Mouse (Mus musculus) limb, embryonic 13.5 days (tissue): Measurements from ENCODE around the gene Akap8l. TPM values are rescaled to one million over a fixed set of nuclear protein-coding genes. Genes with fewer than 3 reads are reported as not detected.

Experiments
- ATAC-seq: fragments of 200-750 bp; cut with Nextera tagmentation; 2 replicates; pipeline ENCODE4 v1.8.0; 2017; ENCODE audit warnings: low read depth, moderate number of reproducible peaks, moderate TSS enrichment; ENCODE audit not compliant: low FRiP score
- H3K27ac ChIP-seq: fragments of 300-500 bp; sonication (generic); 2 replicates; pipeline ENCODE4 v1.5.1; 2015; ENCODE audit warnings: inconsistent platforms, mild to moderate bottlenecking, moderate library complexity
- H3K27me3 ChIP-seq: fragments of 300-500 bp; sonication (generic); 2 replicates; pipeline ENCODE4 v1.6.1; 2015; ENCODE audit warnings: mild to moderate bottlenecking, inconsistent platforms
- H3K36me3 ChIP-seq: fragments of 300-500 bp; sonication (generic); 2 replicates; pipeline ENCODE4 v1.6.1; 2015; ENCODE audit warnings: inconsistent platforms, mild to moderate bottlenecking, moderate library complexity
- H3K4me1 ChIP-seq: fragments of 300-500 bp; sonication (generic); 2 replicates; pipeline ENCODE4 v1.6.1; 2015; ENCODE audit warnings: inconsistent platforms
- H3K4me2 ChIP-seq: fragments of 300-500 bp; sonication (generic); replicated peaks from 2 replicates; pipeline ENCODE4 v1.6.1; 2015; ENCODE audit warnings: inconsistent platforms, mild to moderate bottlenecking, moderate library complexity
- H3K4me3 ChIP-seq: fragments of 300-500 bp; sonication (generic); 2 replicates; pipeline ENCODE4 v1.5.1; 2015; ENCODE audit warnings: moderate library complexity, mild to moderate bottlenecking, inconsistent platforms
- H3K9ac ChIP-seq: fragments of 300-500 bp; sonication (generic); 2 replicates; pipeline ENCODE4 v1.6.1; 2015; ENCODE audit warnings: mild to moderate bottlenecking, inconsistent platforms
- H3K9me3 ChIP-seq: fragments of 300-500 bp; sonication (generic); 2 replicates; pipeline ENCODE4 v1.6.1; 2016; ENCODE audit warnings: inconsistent platforms
- WGBS: fragments of 180-500 bp; shearing (Covaris S2); methylation state at CpG from one replicate; pipeline ENCODE4 v1.1.7; 2015; 5-methylcytosine and 5-hydroxymethylcytosine counted together
- polyA plus RNA-seq: library from polyadenylated mRNA; unstranded; fragments of >200 nt; fragmentation: Nextera tagmentation; extraction: Ambion mirVana; gene quantifications from 2 replicates; pipeline ENCODE4 v1.2.1, GENCODE M21; 2015

Gene Akap8l
- 106 and 116 TPM in 2 replicates for polyA plus RNA-seq

DNA sequence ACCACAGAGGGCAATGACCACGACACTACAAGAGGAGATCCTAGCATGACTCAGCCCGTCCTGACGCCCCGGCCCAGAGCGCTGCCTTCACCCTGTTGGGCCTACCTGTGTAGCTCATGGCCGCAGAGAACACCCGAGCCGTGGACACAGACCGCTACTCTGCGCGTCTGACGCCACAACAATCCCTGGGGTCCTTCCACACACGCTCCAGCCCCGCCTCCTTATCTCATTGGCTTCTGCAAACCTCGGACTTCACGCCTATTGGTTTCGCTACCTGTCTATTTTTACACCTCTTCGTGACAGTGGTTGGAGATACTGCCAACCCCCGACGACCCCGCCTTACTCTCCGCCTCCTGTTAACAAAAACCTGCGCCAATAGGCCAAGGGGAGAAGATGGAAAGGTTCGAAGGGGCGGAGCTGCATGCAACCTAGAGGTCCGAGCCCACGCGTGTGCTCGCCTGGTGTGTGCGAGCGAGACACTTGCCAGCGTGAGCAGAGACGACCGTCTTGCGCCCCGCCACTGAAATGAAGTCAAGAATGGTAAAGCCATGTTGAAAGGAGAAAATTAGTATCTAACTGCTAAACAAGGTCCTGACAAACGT lies at the start of gene Akap8l:
TSS of gene Akap8l (minus strand) at position 226 of the 602 bp plus-strand sequence.
- peaks cover 21% of the 10 kb centered on the region for H3K36me3 ChIP-seq
- H3K9me3 ChIP-seq, result no peaks in the 10 kb centered on the region
- peaks cover 23% of the 10 kb centered on the region for H3K4me1 ChIP-seq
- H3K27me3 ChIP-seq, result no peaks in the 10 kb centered on the region
- ATAC-seq, result peak; percentile 98
- peak within 1 kb of the TSS; percentile 55 for H3K27ac ChIP-seq
- peak within 1 kb of the TSS; percentile 92 for H3K4me3 ChIP-seq
- peak within 1 kb of the TSS; percentile 82 for H3K9ac ChIP-seq
- peak within 1 kb of the TSS; percentile 87 for H3K4me2 ChIP-seq
- WGBS, result under 1% methylated on average over 37 of the region's 37 CpGs

GRCm38 (mm10) chr17:32396266-32396665 lies 45.9 kb upstream of the Akap8l start:
- ATAC-seq, result no peak
- H3K9ac ChIP-seq, result no peak overlapping the region; the same call in 1 of the 2 replicates
- peak overlapping the region; percentile 56 for H3K4me2 ChIP-seq
- H3K27me3 ChIP-seq, result peaks cover 90% of the 10 kb centered on the region
- H3K27ac ChIP-seq, result no peak overlapping the region
- 2% methylated on average over 37 of the region's 37 CpGs for WGBS
- no peaks in the 10 kb centered on the region for H3K36me3 ChIP-seq
- peaks cover 6% of the 10 kb centered on the region for H3K4me1 ChIP-seq
- no peaks in the 10 kb centered on the region for H3K9me3 ChIP-seq
- peak overlapping the region; percentile 29 for H3K4me3 ChIP-seq

DNA sequence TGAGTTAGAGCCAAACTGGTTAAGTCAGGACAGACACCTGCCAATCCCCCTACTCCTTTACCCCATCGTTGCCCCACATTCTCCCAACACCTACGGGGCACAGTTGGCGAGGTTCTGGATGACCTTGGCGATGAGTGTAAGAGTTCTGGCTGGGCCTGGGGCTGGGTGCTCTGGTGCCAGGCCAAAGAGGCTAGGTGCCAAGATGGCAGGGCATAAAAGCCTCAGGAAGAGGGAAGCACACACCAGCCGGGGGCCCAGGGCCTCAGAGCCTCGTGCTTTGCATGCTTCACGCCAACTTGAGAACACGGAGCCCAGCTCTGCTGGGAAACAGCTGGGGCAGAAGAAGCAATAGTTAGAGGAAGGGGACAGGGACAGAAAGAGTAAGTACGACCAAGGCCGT lies 43.5 kb upstream of the Akap8l start:
- Histone ChIP-seq H3K36me3 (no peaks in the 10 kb centered on the region), H3K9me3 (no peaks in the 10 kb centered on the region), H3K27ac (no peak overlapping the region), H3K4me2 (no peak overlapping the region), H3K4me1 (peaks cover 6% of the 10 kb centered on the region), H3K9ac (no peak overlapping the region), H3K27me3 (peaks cover 91% of the 10 kb centered on the region), H3K4me3 (no peak overlapping the region)
- WGBS, result 83% methylated on average over 10 of the region's 10 CpGs
- ATAC-seq, result no peak

GRCm38 (mm10) chr17:32389101-32389659 lies 38.8 kb upstream of the Akap8l start, which contains the start of gene Wiz:
Wiz (minus strand) TSS chr17:32389439.
- peak; percentile 88 for ATAC-seq
- Histone ChIP-seq H3K4me2 (peak within 1 kb of the TSS; percentile 98), H3K9ac (peak within 1 kb of the TSS; percentile 81), H3K4me1 (peaks cover 13% of the 10 kb centered on the region), H3K27ac (peak within 1 kb of the TSS; percentile 39; the same call in 1 of the 2 replicates), H3K36me3 (peaks cover 16% of the 10 kb centered on the region), H3K4me3 (peak within 1 kb of the TSS; percentile 74), H3K9me3 (no peaks in the 10 kb centered on the region), H3K27me3 (peaks cover 43% of the 10 kb centered on the region)
- 0% methylated on average over 18 of the region's 44 CpGs for WGBS

- Histone ChIP-seq H3K4me1 (peaks cover 13% of the 10 kb centered on the region), H3K4me2 (peak overlapping the region; percentile 98), H3K4me3 (peak overlapping the region; percentile 74), H3K9me3 (no peaks in the 10 kb centered on the region), H3K36me3 (peaks cover 23% of the 10 kb centered on the region), H3K27ac (no peak overlapping the region), H3K9ac (peak overlapping the region; percentile 81), H3K27me3 (peaks cover 37% of the 10 kb centered on the region)
- 2% methylated on average over 36 of the region's 39 CpGs for WGBS
- peak; percentile 42 for ATAC-seq
These were observed 38.1 kb upstream of the Akap8l start for GRCm38 (mm10) chr17:32388370-32389100.

- Histone ChIP-seq H3K9me3 (no peaks in the 10 kb centered on the region), H3K4me2 (peak overlapping the region; percentile 98), H3K27me3 (peaks cover 31% of the 10 kb centered on the region), H3K4me3 (peak overlapping the region; percentile 74), H3K36me3 (peaks cover 28% of the 10 kb centered on the region), H3K4me1 (peaks cover 13% of the 10 kb centered on the region), H3K27ac (no peak overlapping the region), H3K9ac (peak overlapping the region; percentile 81)
- 33% methylated on average over 7 of the region's 7 CpGs for WGBS
- no peak for ATAC-seq
These were observed 37.6 kb upstream of the Akap8l start for GRCm38 (mm10) chr17:32387986-32388369.

GRCm38 (mm10) chr17:32386659-32387432 lies 36.4 kb upstream of the Akap8l start:
- ATAC-seq, result no peak
- H3K4me3 ChIP-seq, result no peak overlapping the region
- no peak overlapping the region for H3K9ac ChIP-seq
- no peak overlapping the region for H3K4me2 ChIP-seq
- H3K27me3 ChIP-seq, result peaks cover 20% of the 10 kb centered on the region
- H3K36me3 ChIP-seq, result peaks cover 33% of the 10 kb centered on the region
- 66% methylated on average over 9 of the region's 9 CpGs for WGBS
- H3K27ac ChIP-seq, result no peak overlapping the region
- no peaks in the 10 kb centered on the region for H3K9me3 ChIP-seq
- peaks cover 13% of the 10 kb centered on the region for H3K4me1 ChIP-seq

DNA sequence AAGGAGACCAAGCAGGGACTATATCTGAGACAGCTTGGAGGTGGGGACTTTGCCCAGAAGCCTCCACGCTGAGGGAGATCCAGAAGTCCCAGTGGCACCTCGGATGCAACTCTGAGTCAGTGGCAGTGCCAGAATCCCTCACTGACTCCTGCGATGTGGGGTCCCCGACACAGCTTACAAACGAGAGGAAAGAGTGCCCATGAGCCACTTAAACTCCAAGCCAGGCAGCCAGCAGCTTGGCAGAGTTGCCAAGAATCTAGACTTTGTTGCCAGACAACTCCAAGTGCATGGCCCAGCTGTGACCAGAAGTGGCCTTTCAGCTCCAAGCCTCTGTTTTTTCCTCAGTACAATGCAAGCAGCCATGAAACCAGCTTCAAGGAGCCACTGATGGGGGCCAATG lies 33.3 kb upstream of the Akap8l start:
- Histone ChIP-seq H3K36me3 (peaks cover 40% of the 10 kb centered on the region), H3K9ac (no peak overlapping the region), H3K9me3 (no peaks in the 10 kb centered on the region), H3K27me3 (no peaks in the 10 kb centered on the region), H3K4me3 (no peak overlapping the region), H3K4me1 (peaks cover 13% of the 10 kb centered on the region), H3K4me2 (no peak overlapping the region), H3K27ac (no peak overlapping the region)
- 88% methylated on average over 5 of the region's 5 CpGs for whole genome bisulfite sequencing
- ATAC-seq, result no peak

- Histone ChIP-seq H3K27ac (no peak overlapping the region), H3K4me1 (peaks cover 3% of the 10 kb centered on the region; the same call in 1 of the 2 replicates), H3K9me3 (no peaks in the 10 kb centered on the region), H3K27me3 (no peaks in the 10 kb centered on the region), H3K9ac (no peak overlapping the region), H3K4me3 (no peak overlapping the region), H3K36me3 (peaks cover 51% of the 10 kb centered on the region), H3K4me2 (no peak overlapping the region)
- no peak for ATAC-seq
- WGBS, result 91% methylated on average over 7 of the region's 7 CpGs
These were observed 32.2 kb upstream of the Akap8l start for GRCm38 (mm10) chr17:32382576-32382975.

- ATAC-seq, result no peak
- Histone ChIP-seq H3K4me2 (no peak overlapping the region), H3K36me3 (peaks cover 44% of the 10 kb centered on the region), H3K4me1 (no peaks in the 10 kb centered on the region), H3K4me3 (no peak overlapping the region), H3K9ac (no peak overlapping the region), H3K27me3 (no peaks in the 10 kb centered on the region), H3K9me3 (no peaks in the 10 kb centered on the region), H3K27ac (no peak overlapping the region)
- 78% methylated on average over 2 of the region's 2 CpGs for WGBS
These were observed 28.4 kb upstream of the Akap8l start for GRCm38 (mm10) chr17:32378786-32379185.

DNA sequence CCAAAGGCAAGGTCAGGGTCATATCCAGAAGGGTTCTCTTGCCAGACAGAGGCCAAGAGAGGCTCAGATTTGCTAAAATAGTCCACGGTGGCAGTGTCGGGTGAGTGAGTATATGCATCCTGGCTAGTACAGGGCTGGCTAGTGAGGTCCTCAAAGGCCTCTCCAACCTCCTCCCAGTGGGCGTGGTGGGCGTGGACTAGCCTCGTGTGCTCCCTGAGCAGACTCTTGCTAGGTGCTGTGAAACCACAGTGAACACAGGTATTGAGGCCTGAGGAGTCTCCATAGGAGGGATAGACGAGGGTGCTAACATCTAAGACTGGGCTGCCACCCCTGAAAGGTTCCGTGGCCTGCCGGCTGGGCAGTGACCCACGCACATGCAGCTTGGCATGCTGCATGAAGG lies 26.7 kb upstream of the Akap8l start:
- Histone ChIP-seq H3K4me3 (no peak overlapping the region), H3K4me1 (no peaks in the 10 kb centered on the region), H3K4me2 (no peak overlapping the region), H3K27ac (no peak overlapping the region), H3K27me3 (no peaks in the 10 kb centered on the region), H3K9me3 (no peaks in the 10 kb centered on the region), H3K36me3 (peaks cover 30% of the 10 kb centered on the region), H3K9ac (no peak overlapping the region)
- ATAC-seq, result no peak
- WGBS, result 84% methylated on average over 9 of the region's 9 CpGs

DNA sequence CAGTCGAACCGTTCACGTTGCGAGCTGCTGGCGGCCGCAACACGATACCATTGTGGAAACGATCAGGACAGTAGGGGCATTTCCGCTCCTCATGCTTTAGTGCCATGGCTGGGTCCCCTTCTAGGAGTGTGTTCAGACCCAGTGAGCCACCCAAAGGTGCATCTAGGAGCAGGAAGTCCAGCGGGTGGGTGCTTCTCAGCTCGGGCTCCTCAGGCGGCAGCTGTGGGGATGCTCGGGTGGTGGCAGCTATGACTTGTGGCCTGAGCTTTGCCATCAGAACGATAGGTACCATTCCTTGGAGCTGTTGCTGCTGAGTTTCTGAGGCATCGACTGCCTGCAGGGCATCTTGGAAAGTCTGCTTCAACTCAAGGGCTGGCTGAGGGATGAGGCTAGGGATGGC lies 26.1 kb upstream of the Akap8l start:
- Histone ChIP-seq H3K4me3 (no peak overlapping the region), H3K9me3 (no peaks in the 10 kb centered on the region), H3K27me3 (no peaks in the 10 kb centered on the region), H3K27ac (no peak overlapping the region), H3K4me1 (no peaks in the 10 kb centered on the region), H3K9ac (no peak overlapping the region), H3K4me2 (no peak overlapping the region), H3K36me3 (peaks cover 30% of the 10 kb centered on the region)
- no peak for ATAC-seq
- 84% methylated on average over 15 of the region's 15 CpGs for WGBS
